Mouse (Mus musculus): ENCODE results near the gene Cflar. TPM values are rescaled to one million over a fixed set of nuclear protein-coding genes. Genes with fewer than 3 reads are reported as not detected.

Gene Cflar
- 100 to 1,000 TPM; 140 to 173 TPM for total RNA-seq (2023)

GRCm38 (mm10) chr1:58711365-58712016 lies at the start of gene Cflar:
Cflar (plus strand) TSS chr1:58711508.

GRCm38 (mm10) chr1:58695810-58696209 lies 15.5 kb upstream of the Cflar start, which contains the start of gene Als2cr12:
Als2cr12 (minus strand) TSS chr1:58695989.

GRCm38 (mm10) chr1:58795291-58796058 lies 84.2 kb downstream of the Cflar start, which contains the start of gene Casp8:
Casp8 (plus strand) TSS chr1:58795374.

Other genes with a start within 250 kb of the Cflar start
- 10 to 100 TPM; 14.0 to 15.3 TPM for gene Orc2, start 206.4 kb upstream of the Cflar start, total RNA-seq (2023)
- 10 to 100 TPM; 10.4 to 15.1 TPM for gene Fam126b, start 125.2 kb upstream of the Cflar start, total RNA-seq (2023)
- 10 to 100 TPM; 49.0 to 53.2 TPM for gene Ndufb3, start 125.1 kb upstream of the Cflar start, total RNA-seq (2023)
- not detected for gene Als2cr12, start 15.5 kb upstream of the Cflar start, total RNA-seq (2023)
- gene Casp8, start 83.9 kb downstream of the Cflar start, total RNA-seq (2023), result 10 to 100 TPM; 47.3 to 47.4 TPM